Mouse (Mus musculus): Measurements from ENCODE around the gene Gm21992.
A peak's percentile ranks its signal among the peaks of the same experiment; 100 is the strongest.

Gm21992 gene

DNA sequence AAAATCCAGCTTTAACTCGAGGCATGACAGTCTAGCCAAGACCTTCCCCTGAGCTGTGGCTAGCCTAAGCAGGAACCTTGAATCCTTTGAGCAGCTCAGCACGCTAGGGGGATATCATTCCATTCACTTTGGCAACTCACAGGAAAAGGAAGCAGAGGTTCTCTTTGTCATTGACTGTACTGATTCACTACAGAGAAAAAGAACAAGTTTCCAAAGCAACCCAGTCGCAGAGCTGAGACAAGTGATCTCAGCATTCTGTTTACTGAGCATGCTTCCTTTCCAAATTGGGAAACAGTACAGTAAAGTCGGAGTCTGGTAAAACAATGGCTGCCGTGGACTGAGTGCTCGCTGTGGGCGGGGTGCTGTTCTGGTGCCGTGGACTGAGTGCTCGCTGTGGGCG lies 102.6 kb downstream of the Gm21992 start:
- no peak for DNase-seq

DNA sequence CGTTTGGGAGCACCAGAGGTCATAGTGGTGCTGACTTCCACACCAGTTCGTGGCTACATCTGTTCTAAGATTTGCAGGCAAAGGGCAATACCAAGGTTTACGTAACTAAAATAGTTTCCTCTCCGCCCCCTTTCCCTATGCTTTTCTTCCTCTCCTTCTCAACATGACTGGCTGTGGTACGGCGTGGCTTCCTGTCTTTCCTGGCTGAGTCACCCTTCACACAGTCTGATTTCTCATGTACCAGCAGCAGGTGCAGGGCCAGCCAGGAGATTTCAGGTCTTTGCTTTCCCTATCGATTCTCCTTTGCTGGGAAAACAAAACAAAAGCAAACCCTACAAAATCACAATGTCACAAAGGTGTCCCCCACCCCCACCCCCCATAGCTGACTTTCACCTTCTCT lies 110.2 kb downstream of the Gm21992 start:
- no peak for DNase-seq

DNA sequence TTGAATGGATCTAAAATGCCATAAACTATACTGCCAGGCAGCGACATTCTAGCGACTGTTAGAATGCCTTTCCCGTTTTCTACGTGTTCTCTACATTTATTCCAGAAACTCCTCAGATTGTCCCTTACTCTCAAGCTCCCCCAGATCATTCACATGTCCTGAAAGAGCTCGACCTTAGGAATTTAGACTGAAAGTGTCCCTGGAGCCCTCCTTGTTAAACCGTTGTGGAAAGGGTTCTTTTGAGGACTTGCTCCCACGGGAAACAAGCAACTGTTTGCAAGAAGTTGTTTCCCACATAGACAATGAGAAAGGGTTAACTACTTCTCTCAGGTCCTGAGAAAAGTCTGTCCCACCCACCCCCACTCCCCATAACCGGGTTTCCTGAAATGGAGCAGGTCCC lies 110.8 kb downstream of the Gm21992 start:
- no peak for DNase-seq

DNA sequence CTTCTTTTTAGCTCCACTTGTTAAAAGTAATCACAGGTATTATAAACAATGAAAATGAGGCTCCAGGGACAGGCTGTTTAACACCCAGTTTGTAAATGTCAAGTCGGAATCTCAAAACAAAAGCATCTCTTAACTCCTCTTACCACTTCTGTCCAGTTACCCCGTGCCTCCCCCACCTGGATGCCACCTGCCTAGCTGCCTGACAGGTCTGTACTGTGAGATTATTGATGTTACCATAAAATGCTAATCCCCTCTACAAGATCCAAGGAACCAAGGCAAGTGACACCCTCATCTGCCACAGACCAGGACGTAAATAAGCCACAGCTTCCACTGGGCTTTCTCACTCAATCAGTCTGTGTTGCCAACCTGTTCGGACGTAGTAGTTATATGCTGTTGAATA lies 111.6 kb downstream of the Gm21992 start:
- no peak for DNase-seq

DNA sequence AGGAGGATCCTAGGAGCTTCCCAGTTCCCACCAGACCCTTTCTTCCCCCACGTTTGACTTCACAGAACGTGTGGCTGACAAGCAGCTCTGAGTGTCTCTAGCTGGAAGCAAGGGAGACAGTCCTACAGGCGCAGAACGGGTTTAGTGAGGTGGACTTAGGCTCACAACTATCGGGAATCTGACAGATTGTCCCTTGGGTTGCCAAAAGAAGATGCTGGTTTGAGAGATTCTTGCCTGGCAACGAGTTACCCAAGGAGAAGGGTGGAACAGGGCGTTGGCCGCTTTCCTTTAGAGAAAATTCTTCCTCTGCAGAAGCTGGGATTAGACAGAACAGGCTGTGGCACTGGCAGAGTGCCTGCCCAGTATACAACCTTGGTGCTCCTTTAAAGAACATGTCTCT lies 112.6 kb downstream of the Gm21992 start:
- peak; percentile 48 for DNase-seq

DNA sequence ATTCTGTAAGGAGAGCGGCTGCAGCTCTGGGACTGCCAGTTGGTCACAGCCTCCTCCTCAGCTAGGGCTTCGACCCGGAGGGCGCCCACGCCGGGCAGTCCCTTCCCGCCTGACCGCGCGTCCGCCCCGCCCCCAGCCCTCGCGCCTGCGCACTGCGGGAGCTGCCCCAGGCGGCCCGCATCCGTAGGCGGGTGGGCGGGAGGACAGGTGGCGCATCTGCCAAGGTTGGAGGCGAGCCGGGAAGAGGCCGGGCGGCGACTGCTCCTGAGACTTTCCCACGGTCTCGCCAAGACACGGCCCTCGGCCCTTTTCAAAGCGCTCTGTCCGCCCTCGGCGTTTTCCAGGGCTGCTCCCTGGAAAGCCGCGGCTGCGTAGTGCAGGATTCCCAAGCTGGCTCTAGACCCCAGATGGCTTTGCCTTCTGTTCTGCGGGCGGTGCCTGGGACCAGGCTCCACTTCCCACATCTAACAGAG lies 113.2 kb downstream of the Gm21992 start, which contains the start of gene Gm960:
TSS of gene Gm960 (minus strand) at position 464 of the 473 bp plus-strand sequence.
- DNase-seq = peak; percentile 93

DNA sequence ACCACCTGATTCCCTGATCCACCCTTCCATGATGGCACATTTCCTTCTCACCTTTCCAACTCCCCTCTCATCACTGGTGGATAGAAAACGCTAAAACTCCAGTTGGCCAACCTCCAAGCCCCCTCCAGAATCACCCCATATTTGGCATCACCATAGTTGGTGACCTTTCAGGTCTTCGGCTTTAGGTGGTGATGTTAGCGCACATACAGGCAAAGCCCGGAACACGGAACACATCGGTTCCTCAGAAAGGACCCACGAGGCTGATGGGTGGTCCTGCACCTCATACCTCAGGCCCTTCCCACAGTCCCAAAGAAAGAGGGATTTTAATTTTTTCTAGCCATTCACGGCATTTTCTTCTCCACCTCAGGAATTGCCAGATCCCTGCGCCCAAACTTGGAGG lies 113.7 kb downstream of the Gm21992 start:
- DNase-seq = no peak

DNA sequence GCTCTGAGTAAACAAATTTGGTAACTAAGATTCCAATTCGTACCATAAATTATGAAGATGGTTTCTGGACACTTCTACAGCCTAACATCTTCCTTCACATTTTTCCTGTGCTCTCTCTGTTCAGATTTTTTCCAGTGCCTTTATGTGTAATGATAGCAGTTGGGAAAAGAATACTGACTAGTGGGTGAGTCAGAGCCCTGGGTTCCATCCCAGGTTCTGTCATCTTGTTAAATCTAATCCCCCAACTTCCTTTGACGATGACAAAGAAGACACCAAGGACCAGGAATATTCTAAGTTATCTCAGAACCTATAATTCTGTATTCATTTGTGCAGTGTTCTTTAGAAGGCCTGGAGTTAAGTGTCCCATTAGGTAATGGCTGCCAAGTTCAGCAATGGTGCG lies 114.3 kb downstream of the Gm21992 start:
- DNase-seq = no peak

DNA sequence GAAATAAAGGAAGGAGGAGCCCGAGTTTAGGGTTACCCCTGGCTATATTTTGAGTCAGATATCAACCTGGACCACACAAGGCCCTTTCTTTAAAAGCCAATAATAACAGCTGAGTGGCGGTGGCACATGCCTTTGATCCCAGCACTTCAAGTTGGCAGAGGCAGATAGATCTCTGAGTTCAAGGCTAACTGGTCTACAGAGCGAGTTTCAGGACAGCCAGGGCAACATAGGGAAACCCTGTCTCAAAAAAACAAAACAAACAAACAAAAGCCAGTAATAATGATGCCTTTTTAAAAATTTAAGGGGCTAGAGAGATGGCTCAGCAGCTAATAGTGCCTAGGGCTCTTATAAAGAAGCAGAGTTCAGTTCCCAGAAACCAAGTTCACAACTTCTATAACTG lies 117.1 kb downstream of the Gm21992 start:
- DNase-seq = no peak

Measured in cerebellum, adult 11 months (tissue).